Mouse (Mus musculus) intestine, embryonic 14.5 days (tissue): ENCODE data around the gene Nudcd3. TPM values are rescaled to one million over a fixed set of nuclear protein-coding genes. Genes with fewer than 3 reads are reported as not detected.

Experiments used
- ATAC-seq: fragments of 200-750 bp; cut with Nextera tagmentation; replicated peaks from 2 replicates; pipeline ENCODE4 v1.8.0; 2017; ENCODE audit warnings: low read depth, moderate number of reproducible peaks, moderate TSS enrichment, moderate library complexity; ENCODE audit not compliant: low FRiP score, low TSS enrichment
- DNase-seq: peaks from one replicate; pipeline ENCODE4 v3.0.0-alpha.2; 2018; ENCODE audit warnings: low spot score
- H3K27ac ChIP-seq: fragments of 300-500 bp; sonication (generic); 2 replicates; pipeline ENCODE4 v1.5.1; 2014; ENCODE audit warnings: low read depth, mild to moderate bottlenecking, control low read depth
- H3K27me3 ChIP-seq: fragments of 300-500 bp; sonication (generic); replicated peaks from 2 replicates; pipeline ENCODE4 v1.6.1; 2014; ENCODE audit warnings: low read length, control low read depth; ENCODE audit not compliant: control insufficient read depth, insufficient read depth
- H3K36me3 ChIP-seq: fragments of 300-500 bp; sonication (generic); 2 replicates; pipeline ENCODE4 v1.6.1; 2014; ENCODE audit warnings: low read length, control low read depth; ENCODE audit not compliant: control insufficient read depth, insufficient read depth
- H3K4me1 ChIP-seq: fragments of 300-500 bp; sonication (generic); replicated peaks from 2 replicates; pipeline ENCODE4 v1.6.1; 2014; ENCODE audit warnings: low read length, control low read depth, mixed read lengths; ENCODE audit not compliant: control insufficient read depth, insufficient read depth
- H3K4me2 ChIP-seq: fragments of 300-500 bp; sonication (generic); 2 replicates; pipeline ENCODE4 v1.6.1; 2014; ENCODE audit warnings: low read length
- H3K4me3 ChIP-seq: fragments of 300-500 bp; sonication (generic); 2 replicates; pipeline ENCODE4 v1.5.1; 2014; ENCODE audit warnings: low read depth, low read length, control low read depth, mixed read lengths
- H3K9ac ChIP-seq: fragments of 300-500 bp; sonication (generic); 2 replicates; pipeline ENCODE4 v1.6.1; 2014; ENCODE audit warnings: mild to moderate bottlenecking, low read length
- H3K9me3 ChIP-seq: fragments of 300-500 bp; sonication (generic); 2 replicates; pipeline ENCODE4 v1.6.1; 2016; ENCODE audit warnings: low read length, control low read depth; ENCODE audit not compliant: control insufficient read depth
- WGBS: fragments of 180-500 bp; shearing (Covaris S2); extraction: QIAGEN DNeasy Blood & Tissue Kit; methylation state at CpG from one replicate; pipeline ENCODE4 v1.1.7; 2014; 5-methylcytosine and 5-hydroxymethylcytosine counted together
- polyA plus RNA-seq: library from polyadenylated mRNA; unstranded; fragments of >200 nt; fragmentation: Nextera tagmentation; extraction: Ambion mirVana; gene quantifications from 2 replicates; pipeline ENCODE4 v1.2.1, GENCODE M21; 2014

Nudcd3 gene
- polyA plus RNA-seq, 1 experiment from 2014 or later: 37.8 TPM

GRCm38 (mm10) chr11:6216834-6217233 is 16.6 kb upstream of the Nudcd3 start:
- H3K27ac ChIP-seq: no peak overlapping the region
- H3K9ac ChIP-seq: no peak overlapping the region
- no peak overlapping the region for H3K4me3 ChIP-seq
- H3K4me2 ChIP-seq: no peak overlapping the region
- WGBS: 58% methylated on average over 3 of the region's 3 CpGs
- DNase-seq: no peak
- no peaks in the 10 kb centered on the region for H3K36me3 ChIP-seq
- H3K9me3 ChIP-seq: no peaks in the 10 kb centered on the region
- H3K27me3 ChIP-seq: no peaks in the 10 kb centered on the region
- ATAC-seq: no peak
- H3K4me1 ChIP-seq: no peaks in the 10 kb centered on the region

GRCm38 (mm10) chr11:6208158-6208557 is 7.9 kb upstream of the Nudcd3 start:
- no peaks in the 10 kb centered on the region for H3K36me3 ChIP-seq
- no peak overlapping the region for H3K4me3 ChIP-seq
- H3K9me3 ChIP-seq: no peaks in the 10 kb centered on the region
- H3K27ac ChIP-seq: no peak overlapping the region
- no peak overlapping the region for H3K4me2 ChIP-seq
- DNase-seq (no peak), ATAC-seq (no peak)
- H3K27me3 ChIP-seq: no peaks in the 10 kb centered on the region
- WGBS: 82% methylated on average over 1 of the region's 1 CpGs
- H3K9ac ChIP-seq: no peak overlapping the region
- H3K4me1 ChIP-seq: no peaks in the 10 kb centered on the region

- no peak overlapping the region for H3K27ac ChIP-seq
- H3K4me1 ChIP-seq: no peaks in the 10 kb centered on the region
- H3K9ac ChIP-seq: no peak overlapping the region
- DNase-seq (no peak), ATAC-seq (no peak)
- no peak overlapping the region for H3K4me3 ChIP-seq
- H3K9me3 ChIP-seq: no peaks in the 10 kb centered on the region
- H3K36me3 ChIP-seq: no peaks in the 10 kb centered on the region
- H3K27me3 ChIP-seq: no peaks in the 10 kb centered on the region
- H3K4me2 ChIP-seq: no peak overlapping the region
- 66% methylated on average over 2 of the region's 2 CpGs for WGBS
These were observed 6.9 kb upstream of the Nudcd3 start for GRCm38 (mm10) chr11:6207090-6207489.

GRCm38 (mm10) chr11:6200570-6200969 is 355 bp upstream of the Nudcd3 start:
- WGBS: 24% methylated on average over 9 of the region's 9 CpGs
- Histone ChIP-seq H3K9me3 (no peaks in the 10 kb centered on the region), H3K27ac (peak overlapping the region; percentile 96), H3K4me2 (peak overlapping the region; percentile 73), H3K4me1 (peaks cover 18% of the 10 kb centered on the region), H3K4me3 (peak overlapping the region; percentile 97), H3K36me3 (no peaks in the 10 kb centered on the region), H3K9ac (peak overlapping the region; percentile 91), H3K27me3 (no peaks in the 10 kb centered on the region)
- ATAC-seq (peak; percentile 37; the same call in 1 of the 2 replicates), DNase-seq (no peak)

GRCm38 (mm10) chr11:6199410-6200086 is 667 bp downstream of the Nudcd3 start, which contains the start of gene A730071L15Rik:
Gene A730071L15Rik (plus strand): TSS chr11:6200029.
- H3K27me3 ChIP-seq: no peaks in the 10 kb centered on the region
- under 1% methylated on average over 35 of the region's 35 CpGs for WGBS
- peak within 1 kb of the TSS; percentile 97 for H3K4me3 ChIP-seq
- H3K9ac ChIP-seq: peak within 1 kb of the TSS; percentile 91
- peak within 1 kb of the TSS; percentile 73 for H3K4me2 ChIP-seq
- ATAC-seq (peak; percentile 59), DNase-seq (no peak)
- no peaks in the 10 kb centered on the region for H3K36me3 ChIP-seq
- peaks cover 18% of the 10 kb centered on the region for H3K4me1 ChIP-seq
- no peaks in the 10 kb centered on the region for H3K9me3 ChIP-seq
- peak within 1 kb of the TSS; percentile 96 for H3K27ac ChIP-seq

- H3K4me1 ChIP-seq: peaks cover 18% of the 10 kb centered on the region
- no peak overlapping the region for H3K9ac ChIP-seq
- ATAC-seq (no peak), DNase-seq (no peak)
- no peaks in the 10 kb centered on the region for H3K27me3 ChIP-seq
- H3K4me3 ChIP-seq: no peak overlapping the region
- no peaks in the 10 kb centered on the region for H3K9me3 ChIP-seq
- no peak overlapping the region for H3K27ac ChIP-seq
- 88% methylated on average over 4 of the region's 4 CpGs for WGBS
- no peaks in the 10 kb centered on the region for H3K36me3 ChIP-seq
- H3K4me2 ChIP-seq: peak overlapping the region; percentile 73
These were observed 1.8 kb downstream of the Nudcd3 start for GRCm38 (mm10) chr11:6198449-6198848.

GRCm38 (mm10) chr11:6196780-6197179 is 3.4 kb downstream of the Nudcd3 start:
- no peaks in the 10 kb centered on the region for H3K27me3 ChIP-seq
- no peaks in the 10 kb centered on the region for H3K9me3 ChIP-seq
- peaks cover 18% of the 10 kb centered on the region for H3K4me1 ChIP-seq
- DNase-seq: no peak
- H3K36me3 ChIP-seq: peaks cover 8% of the 10 kb centered on the region
- no peak overlapping the region for H3K4me2 ChIP-seq
- no peak overlapping the region for H3K27ac ChIP-seq
- no peak overlapping the region for H3K9ac ChIP-seq
- 86% methylated on average over 8 of the region's 8 CpGs for WGBS
- ATAC-seq: no peak
- H3K4me3 ChIP-seq: no peak overlapping the region

- WGBS: 6% methylated on average over 2 of the region's 2 CpGs
These were observed 12.3 kb downstream of the Nudcd3 start for GRCm38 (mm10) chr11:6187878-6188277.

GRCm38 (mm10) chr11:6187399-6187798 is 12.8 kb downstream of the Nudcd3 start:
- ATAC-seq (no peak), DNase-seq (no peak)
- no peak overlapping the region for H3K27ac ChIP-seq
- H3K27me3 ChIP-seq: no peaks in the 10 kb centered on the region
- H3K4me1 ChIP-seq: peaks cover 6% of the 10 kb centered on the region
- peaks cover 30% of the 10 kb centered on the region for H3K36me3 ChIP-seq
- H3K4me3 ChIP-seq: no peak overlapping the region
- no peaks in the 10 kb centered on the region for H3K9me3 ChIP-seq
- H3K9ac ChIP-seq: no peak overlapping the region
- 87% methylated on average over 3 of the region's 3 CpGs for WGBS
- H3K4me2 ChIP-seq: no peak overlapping the region

More at GRCm38 (mm10) chr11:6187878-6188277, 12.3 kb downstream of the Nudcd3 start:
- Histone ChIP-seq H3K36me3 (peaks cover 32% of the 10 kb centered on the region), H3K4me2 (no peak overlapping the region), H3K4me1 (peaks cover 6% of the 10 kb centered on the region), H3K9me3 (no peaks in the 10 kb centered on the region), H3K27me3 (no peaks in the 10 kb centered on the region), H3K27ac (no peak overlapping the region), H3K4me3 (no peak overlapping the region), H3K9ac (no peak overlapping the region)
- peak; percentile 43; the same call in 1 of the 2 replicates for ATAC-seq
- DNase-seq: peak; percentile 93
